Mouse (Mus musculus): ENCODE measurements around the gene Ripk1. TPM values are rescaled to one million over a fixed set of nuclear protein-coding genes. Genes with fewer than 3 reads are reported as not detected.
A peak's percentile ranks its signal among the peaks of the same experiment; 100 is the strongest.

The Ripk1 gene
- polyA plus RNA-seq (2012; fragmentation: generic; extraction: Trizol): 10.0 TPM
- long read RNA-seq, experiment 1, transcript Ripk1-201 (11 exons, 3,266 nt): major isoform, 6 of 7 reads
- long read RNA-seq, experiment 1, partial matches to known transcripts: 0 of 7 reads
- long read RNA-seq, experiment 1, other reads (novel, unspliced or antisense): 1 of 7 reads
- long read RNA-seq, experiment 2, full-length matches to known transcripts: 253 of 279 reads
- long read RNA-seq, experiment 2, partial matches to known transcripts: 11 of 279 reads
- long read RNA-seq, experiment 2, other reads (novel, unspliced or antisense): 15 of 279 reads

GRCm38 (mm10) chr13:34002058-34003006, at the start of gene Ripk1, which contains the start of gene Serpinb6a:
TSS of gene Ripk1 (plus strand) at chr13:34002363.
TSS of gene Serpinb6a (minus strand) at chr13:34002794.
- H3K79me3 ChIP-seq (ENCODE audit: low read depth): peaks cover 31% of the 10 kb centered on the region
- peak within 1 kb of the TSS; percentile 87 for H3K4me3 ChIP-seq (ENCODE audit: insufficient read depth, poor library complexity, severe bottlenecking)
- peaks cover 4% of the 10 kb centered on the region for H3K36me3 ChIP-seq (ENCODE audit: control insufficient read depth, insufficient read depth)
- no peaks in the 10 kb centered on the region for H3K27me3 ChIP-seq (ENCODE audit: control insufficient read depth, insufficient read depth, insufficient read length)
- TF ChIP-seq MAX (IDR thresholded peaks at IDR 0.05): peak; percentile 75
- TF ChIP-seq CTCF (IDR thresholded peaks at IDR 0.05; ENCODE audit: control insufficient read depth, insufficient read depth, insufficient read length): no peak
- no peak for TF ChIP-seq MYOG (IDR thresholded peaks at IDR 0.05; ENCODE audit: control insufficient read depth, extremely low read depth, insufficient read length)
- TF ChIP-seq MYOD1 (IDR thresholded peaks at IDR 0.05; ENCODE audit: control insufficient read depth, insufficient read length, low read depth): no peak
- peak within 1 kb of the TSS; percentile 75 for H3ac ChIP-seq (ENCODE audit: control insufficient read depth, insufficient read length, low read depth)
- peaks cover 47% of the 10 kb centered on the region for H3K79me2 ChIP-seq (ENCODE audit: control insufficient read depth, insufficient read depth)

- no peaks in the 10 kb centered on the region for H3K79me3 ChIP-seq (ENCODE audit: low read depth)
- no peak overlapping the region for H3K4me3 ChIP-seq (ENCODE audit: insufficient read depth, poor library complexity, severe bottlenecking)
- no peaks in the 10 kb centered on the region for H3K36me3 ChIP-seq (ENCODE audit: control insufficient read depth, insufficient read depth)
- H3ac ChIP-seq (ENCODE audit: control insufficient read depth, insufficient read length, low read depth): no peak overlapping the region
- H3K79me2 ChIP-seq (ENCODE audit: control insufficient read depth, insufficient read depth): no peaks in the 10 kb centered on the region
- no peak for TF ChIP-seq USF1 (IDR thresholded peaks at IDR 0.05; ENCODE audit: low read depth)
- TF ChIP-seq CTCF (IDR thresholded peaks at IDR 0.05; ENCODE audit: control insufficient read depth, insufficient read depth, insufficient read length): no peak
- TF ChIP-seq FOSL1 (IDR thresholded peaks at IDR 0.05; ENCODE audit: insufficient read depth, low read length, poor library complexity, severe bottlenecking): no peak
- no peak for TF ChIP-seq MAX (IDR thresholded peaks at IDR 0.05)
- no peak for TF ChIP-seq MYOD1 (IDR thresholded peaks at IDR 0.05; ENCODE audit: control insufficient read depth, insufficient read length, low read depth)
- TF ChIP-seq MYOG (IDR thresholded peaks at IDR 0.05; ENCODE audit: control insufficient read depth, extremely low read depth, insufficient read length): no peak
- no peak for TF ChIP-seq CEBPB (IDR thresholded peaks at IDR 0.05; ENCODE audit: low read depth)
- H3K27me3 ChIP-seq (ENCODE audit: control insufficient read depth, insufficient read depth, insufficient read length): no peaks in the 10 kb centered on the region
Measured at GRCm38 (mm10) chr13:33952947-33953346, 49.2 kb upstream of the Ripk1 start.

- Histone ChIP-seq H3K36me3 (ENCODE audit: control insufficient read depth, insufficient read depth) (no peaks in the 10 kb centered on the region), H3K79me3 (ENCODE audit: low read depth) (no peaks in the 10 kb centered on the region), H3K27me3 (ENCODE audit: control insufficient read depth, insufficient read depth, insufficient read length) (no peaks in the 10 kb centered on the region), H3ac (ENCODE audit: control insufficient read depth, insufficient read length, low read depth) (no peak overlapping the region), H3K79me2 (ENCODE audit: control insufficient read depth, insufficient read depth) (no peaks in the 10 kb centered on the region), H3K4me3 (ENCODE audit: insufficient read depth, poor library complexity, severe bottlenecking) (no peak overlapping the region)
- no peak for TF ChIP-seq MYOG (IDR thresholded peaks at IDR 0.05; ENCODE audit: control insufficient read depth, extremely low read depth, insufficient read length)
- TF ChIP-seq CEBPB (IDR thresholded peaks at IDR 0.05; ENCODE audit: low read depth): no peak
- TF ChIP-seq MAX (IDR thresholded peaks at IDR 0.05): no peak
- TF ChIP-seq MYOD1 (IDR thresholded peaks at IDR 0.05; ENCODE audit: control insufficient read depth, insufficient read length, low read depth): no peak
- TF ChIP-seq FOSL1 (IDR thresholded peaks at IDR 0.05; ENCODE audit: insufficient read depth, low read length, poor library complexity, severe bottlenecking): no peak
- TF ChIP-seq USF1 (IDR thresholded peaks at IDR 0.05; ENCODE audit: low read depth): no peak
- no peak for TF ChIP-seq CTCF (IDR thresholded peaks at IDR 0.05; ENCODE audit: control insufficient read depth, insufficient read depth, insufficient read length)
Measured at GRCm38 (mm10) chr13:33956571-33957421, 45.4 kb upstream of the Ripk1 start.

GRCm38 (mm10) chr13:33959771-33960170, 42.4 kb upstream of the Ripk1 start:
- Histone ChIP-seq H3K79me3 (ENCODE audit: low read depth) (no peaks in the 10 kb centered on the region), H3ac (ENCODE audit: control insufficient read depth, insufficient read length, low read depth) (no peak overlapping the region), H3K27me3 (ENCODE audit: control insufficient read depth, insufficient read depth, insufficient read length) (no peaks in the 10 kb centered on the region), H3K4me3 (ENCODE audit: insufficient read depth, poor library complexity, severe bottlenecking) (no peak overlapping the region), H3K36me3 (ENCODE audit: control insufficient read depth, insufficient read depth) (no peaks in the 10 kb centered on the region), H3K79me2 (ENCODE audit: control insufficient read depth, insufficient read depth) (no peaks in the 10 kb centered on the region)
- no peak for TF ChIP-seq CEBPB (IDR thresholded peaks at IDR 0.05; ENCODE audit: low read depth)

GRCm38 (mm10) chr13:33964206-33965046, 37.7 kb upstream of the Ripk1 start, which contains the start of gene Nqo2:
TSS of gene Nqo2 (plus strand) at chr13:33964687.
- H3K27me3 ChIP-seq (ENCODE audit: control insufficient read depth, insufficient read depth, insufficient read length): no peaks in the 10 kb centered on the region
- H3K4me3 ChIP-seq (ENCODE audit: insufficient read depth, poor library complexity, severe bottlenecking): peak within 1 kb of the TSS; percentile 41
- peak within 1 kb of the TSS; percentile 63 for H3ac ChIP-seq (ENCODE audit: control insufficient read depth, insufficient read length, low read depth)
- H3K79me3 ChIP-seq (ENCODE audit: low read depth): no peaks in the 10 kb centered on the region
- H3K36me3 ChIP-seq (ENCODE audit: control insufficient read depth, insufficient read depth): no peaks in the 10 kb centered on the region
- H3K79me2 ChIP-seq (ENCODE audit: control insufficient read depth, insufficient read depth): peaks cover 26% of the 10 kb centered on the region
- no peak for TF ChIP-seq USF1 (IDR thresholded peaks at IDR 0.05; ENCODE audit: low read depth)
- TF ChIP-seq MAX (IDR thresholded peaks at IDR 0.05): peak; percentile 60
- peak; percentile 3 for TF ChIP-seq CTCF (IDR thresholded peaks at IDR 0.05; ENCODE audit: control insufficient read depth, insufficient read depth, insufficient read length)
- TF ChIP-seq MYOG (IDR thresholded peaks at IDR 0.05; ENCODE audit: control insufficient read depth, extremely low read depth, insufficient read length): no peak

Data from C2C12 (cell line).